Mouse (Mus musculus) liver, postnatal 0 days (tissue): ENCODE data around the gene Tnik.

Experiments
- CTCF ChIP-seq: sonication (generic); IDR thresholded peaks from 2 replicates; pipeline ENCODE4 v1.5.1; 2016; ENCODE audit warnings: antibody characterized with exemption, low read depth
- EP300 ChIP-seq: IDR thresholded peaks from 2 replicates; pipeline ENCODE4 v1.6.1; 2016; ENCODE audit warnings: antibody characterized with exemption, low read depth, mild to moderate bottlenecking

- TF ChIP-seq EP300 (no peak), CTCF (no peak)
These were observed 298.4 kb downstream of the Tnik start for GRCm38 (mm10) chr3:28561408-28561807.
